ENCODE assay signal across 35 mouse cellular contexts in genomic region chr14:106225401-106225800, GRCm38 (mm10).
"Had no signal": no experiment of that assay in that cellular context is flagged by ENCODE, and none has a peak within 500 bp of the region (broad histone marks: within the 10 kb centered on the region; RNA-seq: fewer than 3 reads in every experiment).

No protein-coding gene starts in this region.

- H3K36me3 ChIP-seq: heart, embryonic 12.5 days; heart, embryonic 13.5 days; heart, embryonic 15.5 days; hindbrain, embryonic 10.5 days; hindbrain, embryonic 12.5 days; hindbrain, embryonic 13.5 days; hindbrain, embryonic 15.5 days; intestine, embryonic 15.5 days; kidney, embryonic 15.5 days had no signal

- H3K9me3 ChIP-seq: heart, embryonic 12.5 days; heart, embryonic 13.5 days; heart, embryonic 15.5 days; hindbrain, embryonic 10.5 days; hindbrain, embryonic 12.5 days; hindbrain, embryonic 13.5 days; hindbrain, embryonic 15.5 days; intestine, embryonic 15.5 days; kidney, embryonic 15.5 days had no signal

- ATAC-seq: hindbrain, embryonic 16.5 days; hindbrain, postnatal 0 days; inflammation-experienced regulatory T-cells, adult 6 months; intestine, embryonic 15.5 days; intestine, embryonic 16.5 days; intestine, postnatal 0 days had no signal

- H3K27ac ChIP-seq: heart, embryonic 13.5 days; heart, embryonic 15.5 days; hindbrain, embryonic 10.5 days; hindbrain, embryonic 12.5 days; hindbrain, embryonic 13.5 days; hindbrain, embryonic 14.5 days; hindbrain, embryonic 15.5 days; hindbrain, postnatal 0 days; intestine, embryonic 15.5 days; kidney, embryonic 15.5 days; kidney, postnatal 0 days; layer of hippocampus, adult 2 months; left cerebral cortex, adult 2 months had no signal

- H3K4me3 ChIP-seq: heart, embryonic 12.5 days; heart, embryonic 13.5 days; heart, embryonic 15.5 days; hindbrain, embryonic 10.5 days; hindbrain, embryonic 12.5 days; hindbrain, embryonic 13.5 days; hindbrain, embryonic 15.5 days; intestine, embryonic 15.5 days; kidney, embryonic 15.5 days; layer of hippocampus, adult 2 months; left cerebral cortex, adult 2 months had no signal

- H3K27me3 ChIP-seq: heart, embryonic 12.5 days; heart, embryonic 13.5 days; heart, embryonic 15.5 days; hindbrain, embryonic 12.5 days; hindbrain, embryonic 13.5 days; hindbrain, embryonic 15.5 days; intestine, embryonic 15.5 days; kidney, embryonic 15.5 days had no signal

- H3K4me1 ChIP-seq: heart, embryonic 12.5 days; heart, embryonic 13.5 days; heart, embryonic 15.5 days; hindbrain, embryonic 10.5 days; hindbrain, embryonic 12.5 days; hindbrain, embryonic 13.5 days; hindbrain, embryonic 15.5 days; intestine, embryonic 15.5 days; kidney, embryonic 15.5 days had no signal

- H3K9ac ChIP-seq: heart, embryonic 12.5 days; heart, embryonic 13.5 days; heart, embryonic 15.5 days; hindbrain, embryonic 12.5 days; hindbrain, embryonic 13.5 days; hindbrain, embryonic 14.5 days; hindbrain, embryonic 15.5 days; intestine, embryonic 15.5 days; kidney, embryonic 15.5 days had no signal

- H3K4me2 ChIP-seq: heart, embryonic 11.5 days; heart, embryonic 12.5 days; heart, embryonic 13.5 days; heart, embryonic 15.5 days; hindbrain, embryonic 12.5 days; hindbrain, embryonic 13.5 days; hindbrain, embryonic 14.5 days; hindbrain, embryonic 15.5 days; intestine, embryonic 15.5 days; kidney, embryonic 15.5 days had no signal

- DNase-seq: heart, postnatal 10 days; heart, postnatal 14 days; heart, postnatal 36 days; heart, postnatal 4 days; kidney, adult 11 months; kidney, adult 18-20 months; kidney, adult 2 months; kidney, adult 8-10 months; kidney, adult 9 months; kidney, postnatal 10 days; kidney, postnatal 14 days; kidney, postnatal 25 days; kidney, postnatal 36 days; kidney, postnatal 4 days; layer of hippocampus, adult 9-11 months; layer of hippocampus, postnatal 36 days had no signal
